Comparison of ENCODE assay signal across 19 mouse cellular contexts in the genomic region with DNA sequence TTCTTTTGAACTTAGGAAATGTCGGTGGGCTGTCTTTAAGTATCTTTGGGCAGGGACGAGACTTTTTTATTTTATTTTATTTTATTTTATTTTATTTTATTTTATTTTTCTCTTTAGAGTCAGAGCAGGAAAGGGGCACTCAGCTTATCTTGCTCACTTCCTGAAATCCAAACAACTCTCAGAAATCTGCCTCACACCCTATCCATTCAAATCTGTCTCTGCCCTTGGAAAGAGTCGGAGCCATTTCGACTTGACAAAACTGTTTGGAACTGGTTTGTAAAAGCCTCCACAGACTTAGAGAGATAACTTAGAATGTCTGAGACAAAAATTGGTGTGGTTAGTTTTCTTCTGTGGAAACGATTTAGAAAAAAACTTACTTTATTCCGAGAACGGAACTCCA.
A peak's percentile ranks its signal among the peaks of the same experiment; 100 is the strongest.
DNase-seq lines count a peak whose midpoint lies in the region; ATAC-seq and TF ChIP-seq lines count a peak whose summit lies in the region.
"Had no signal": no experiment of that assay in that cellular context is flagged by ENCODE, and none has a peak within 500 bp of the region (broad histone marks: within the 10 kb centered on the region; RNA-seq: fewer than 3 reads in every experiment).

No protein-coding gene starts in this region.

- H3K9ac ChIP-seq in heart, embryonic 13.5 days: no peak overlapping the region
- no peak overlapping the region for H3K9ac ChIP-seq in heart, postnatal 0 days (replicated peaks; ENCODE audit: low read depth, low read length)
- H3K9ac ChIP-seq in heart, adult 2 months (ENCODE audit: low read depth, low read length): no peak overlapping the region
- H3K9ac ChIP-seq in lung, embryonic 16.5 days (ENCODE audit: low read length): no peak overlapping the region
- H3K9ac ChIP-seq: forebrain, embryonic 13.5 days; forebrain, postnatal 0 days; hindbrain, embryonic 15.5 days had no signal

- no peak for TF ChIP-seq EP300 in heart, postnatal 0 days (IDR thresholded peaks at IDR 0.05; ENCODE audit: low read depth)
- TF ChIP-seq EP300 in heart, adult 2 months (IDR thresholded peaks at IDR 0.05; ENCODE audit: insufficient read depth, low read depth, low read length): no peak

- peaks cover 19% of the 10 kb centered on the region for H3K4me1 ChIP-seq in heart, embryonic 13.5 days
- no peaks in the 10 kb centered on the region for H3K4me1 ChIP-seq in heart, postnatal 0 days (ENCODE audit: control insufficient read depth, insufficient read depth)
- no peaks in the 10 kb centered on the region for H3K4me1 ChIP-seq in heart, adult 2 months (ENCODE audit: control insufficient read depth, insufficient read depth, low read length)
- peaks cover 8% of the 10 kb centered on the region for H3K4me1 ChIP-seq in lung, embryonic 16.5 days (replicated peaks; ENCODE audit: control insufficient read depth, insufficient read depth, low read length)
- H3K4me1 ChIP-seq: embryonic facial prominence, embryonic 10.5 days; forebrain, embryonic 13.5 days; hindbrain, embryonic 15.5 days had no signal

- DNase-seq in heart, adult 11 months: peak; percentile 33
- DNase-seq in heart, adult 8-10 months (ENCODE audit: low spot score): no peak
- no peak for DNase-seq in heart, postnatal 25 days (ENCODE audit: low spot score)
- DNase-seq in heart, postnatal 0 days (ENCODE audit: low spot score): no peak
- no peak for DNase-seq in heart, adult 2 months
- no peak for DNase-seq in lung, postnatal 4 days
- DNase-seq: adrenal gland, adult 8-10 months; adrenal gland, postnatal 36 days; cerebellum, adult 2 months; cerebellum, postnatal 10 days; forebrain, postnatal 0 days; gastrocnemius, postnatal 14 days had no signal

- intact Hi-C loops in heart, postnatal 25 days (cut with DNase I): no loop called here
- intact Hi-C loops in heart, adult 2 months (cut with DNase I): no loop called here

- peak overlapping the region; percentile 55 for H3K27ac ChIP-seq in heart, embryonic 13.5 days (replicated peaks)
- H3K27ac ChIP-seq in heart, postnatal 0 days (ENCODE audit: low read depth): no peak overlapping the region
- H3K27ac ChIP-seq in heart, adult 2 months: no peak overlapping the region
- no peak overlapping the region for H3K27ac ChIP-seq in lung, embryonic 16.5 days (ENCODE audit: low read length)
- H3K27ac ChIP-seq: embryonic facial prominence, embryonic 10.5 days; forebrain, embryonic 13.5 days; hindbrain, embryonic 15.5 days had no signal

- H3K4me2 ChIP-seq in heart, embryonic 13.5 days: peak overlapping the region; percentile 30
- peak overlapping the region; percentile 9; the same call in 1 of the 2 replicates for H3K4me2 ChIP-seq in heart, postnatal 0 days (ENCODE audit: low read depth, low read length)
- peak overlapping the region; percentile 41 for H3K4me2 ChIP-seq in lung, embryonic 16.5 days (ENCODE audit: low read depth, low read length)
- H3K4me2 ChIP-seq: forebrain, embryonic 13.5 days; hindbrain, embryonic 15.5 days had no signal

- no peak overlapping the region for H3K4me3 ChIP-seq in heart, embryonic 13.5 days
- no peak overlapping the region for H3K4me3 ChIP-seq in heart, postnatal 0 days (ENCODE audit: low read depth, low read length)
- H3K4me3 ChIP-seq in heart, adult 2 months: no peak overlapping the region
- no peak overlapping the region for H3K4me3 ChIP-seq in lung, embryonic 16.5 days (ENCODE audit: low read length)
- H3K4me3 ChIP-seq: embryonic facial prominence, embryonic 10.5 days; forebrain, embryonic 13.5 days; hindbrain, embryonic 15.5 days had no signal

- H3K27me3 ChIP-seq in heart, embryonic 13.5 days (replicated peaks): peaks cover 40% of the 10 kb centered on the region
- no peaks in the 10 kb centered on the region for H3K27me3 ChIP-seq in heart, postnatal 0 days (ENCODE audit: control insufficient read depth, insufficient read depth, low read length)
- H3K27me3 ChIP-seq in heart, adult 2 months (ENCODE audit: control insufficient read depth, insufficient read depth, low read length): no peaks in the 10 kb centered on the region
- peaks cover 19% of the 10 kb centered on the region for H3K27me3 ChIP-seq in lung, embryonic 16.5 days (ENCODE audit: control insufficient read depth, insufficient read depth, low read depth, low read length)
- H3K27me3 ChIP-seq: forebrain, embryonic 13.5 days; hindbrain, embryonic 15.5 days had no signal

- no peak for ATAC-seq in heart, embryonic 13.5 days (ENCODE audit: extremely low read depth, insufficient number of reproducible peaks, low FRiP score, low TSS enrichment)
- no peak for ATAC-seq in heart, postnatal 0 days (ENCODE audit: insufficient read depth, low read depth)
- 0 out of 2 replicates have a peak, but pooled peaks have one; percentile 31 for ATAC-seq in lung, embryonic 16.5 days (ENCODE audit: low read depth)
- ATAC-seq: forebrain, embryonic 13.5 days; forebrain, postnatal 0 days; intestine, embryonic 16.5 days had no signal

- 26% methylated on average over 7 of the region's 7 CpGs for WGBS in heart, embryonic 13.5 days
- WGBS in heart, postnatal 0 days: 38% methylated on average over 7 of the region's 7 CpGs
- WGBS in heart, adult 2 months: 30% methylated on average over 7 of the region's 7 CpGs
- 18% methylated on average over 7 of the region's 7 CpGs for WGBS in lung, embryonic 16.5 days

- no peaks in the 10 kb centered on the region; the same call in 1 of the 2 replicates for H3K9me3 ChIP-seq in heart, embryonic 13.5 days
- H3K9me3 ChIP-seq in heart, postnatal 0 days (replicated peaks; ENCODE audit: control insufficient read depth, low read length): no peaks in the 10 kb centered on the region
- no peaks in the 10 kb centered on the region for H3K9me3 ChIP-seq in lung, embryonic 16.5 days (ENCODE audit: control insufficient read depth, low read length)
- H3K9me3 ChIP-seq: embryonic facial prominence, embryonic 10.5 days; forebrain, embryonic 13.5 days; G1E; hindbrain, embryonic 15.5 days had no signal

- no peaks in the 10 kb centered on the region for H3K36me3 ChIP-seq in heart, embryonic 13.5 days
- no peaks in the 10 kb centered on the region for H3K36me3 ChIP-seq in heart, postnatal 0 days (replicated peaks; ENCODE audit: control insufficient read depth, insufficient read depth, low read length)
- no peaks in the 10 kb centered on the region for H3K36me3 ChIP-seq in heart, adult 2 months (ENCODE audit: control insufficient read depth, insufficient read depth, low read length)
- H3K36me3 ChIP-seq in lung, embryonic 16.5 days (ENCODE audit: control insufficient read depth, insufficient read depth, low read length): no peaks in the 10 kb centered on the region
- H3K36me3 ChIP-seq: embryonic facial prominence, embryonic 10.5 days; G1E; hindbrain, embryonic 15.5 days had no signal

- TF ChIP-seq CTCF in heart, postnatal 0 days (IDR thresholded peaks at IDR 0.05; ENCODE audit: low read depth): no peak
- TF ChIP-seq CTCF in heart, adult 2 months (IDR thresholded peaks at IDR 0.05): no peak

- no peak for TF ChIP-seq POLR2A in heart, adult 2 months (IDR thresholded peaks at IDR 0.05; ENCODE audit: insufficient read depth, low read depth, low read length)

- H3K79me2 ChIP-seq in heart, adult 2 months (replicated peaks; ENCODE audit: control insufficient read depth, insufficient read depth, low read length): no peaks in the 10 kb centered on the region
